Mouse (Mus musculus) hindbrain, embryonic 10.5 days (tissue): ENCODE results near the gene Ctnna2. TPM values are rescaled to one million over a fixed set of nuclear protein-coding genes. Genes with fewer than 3 reads are reported as not detected.

Experiments
- DNase-seq: peaks from one replicate; pipeline ENCODE4 v3.0.0-alpha.2; 2017; ENCODE audit warnings: low spot score
- H3K27ac ChIP-seq: fragments of 300-500 bp; sonication (generic); 2 replicates; pipeline ENCODE4 v1.5.1; 2016; ENCODE audit warnings: mild to moderate bottlenecking, moderate library complexity
- H3K27me3 ChIP-seq: fragments of 300-500 bp; sonication (generic); 2 replicates; pipeline ENCODE4 v1.6.1; 2016; ENCODE audit warnings: mild to moderate bottlenecking; ENCODE audit not compliant: poor library complexity, insufficient read depth, severe bottlenecking
- H3K36me3 ChIP-seq: fragments of 300-500 bp; sonication (generic); 2 replicates; pipeline ENCODE4 v1.6.1; 2016; ENCODE audit warnings: mild to moderate bottlenecking, moderate library complexity
- H3K4me1 ChIP-seq: fragments of 300-500 bp; sonication (generic); replicated peaks from 2 replicates; pipeline ENCODE4 v1.6.1; 2016; ENCODE audit warnings: mild to moderate bottlenecking
- H3K4me3 ChIP-seq: fragments of 300-500 bp; sonication (generic); 2 replicates; pipeline ENCODE4 v1.5.1; 2016; ENCODE audit warnings: mild to moderate bottlenecking, moderate library complexity
- H3K9me3 ChIP-seq: fragments of 300-500 bp; sonication (generic); 2 replicates; pipeline ENCODE4 v1.6.1; 2016; ENCODE audit warnings: mild to moderate bottlenecking, moderate library complexity
- WGBS: fragments of 180-500 bp; shearing (Covaris S2); methylation state at CpG from one replicate; pipeline ENCODE4 v1.1.7; 2016; 5-methylcytosine and 5-hydroxymethylcytosine counted together
- polyA plus RNA-seq: library from polyadenylated mRNA; unstranded; fragments of >200 nt; fragmentation: Nextera tagmentation; extraction: Ambion mirVana; gene quantifications from 2 replicates; pipeline ENCODE4 v1.2.1, GENCODE M21; 2016

The Ctnna2 gene
- polyA plus RNA-seq, 1 experiment from 2014 or later, result 42.5 TPM

DNA sequence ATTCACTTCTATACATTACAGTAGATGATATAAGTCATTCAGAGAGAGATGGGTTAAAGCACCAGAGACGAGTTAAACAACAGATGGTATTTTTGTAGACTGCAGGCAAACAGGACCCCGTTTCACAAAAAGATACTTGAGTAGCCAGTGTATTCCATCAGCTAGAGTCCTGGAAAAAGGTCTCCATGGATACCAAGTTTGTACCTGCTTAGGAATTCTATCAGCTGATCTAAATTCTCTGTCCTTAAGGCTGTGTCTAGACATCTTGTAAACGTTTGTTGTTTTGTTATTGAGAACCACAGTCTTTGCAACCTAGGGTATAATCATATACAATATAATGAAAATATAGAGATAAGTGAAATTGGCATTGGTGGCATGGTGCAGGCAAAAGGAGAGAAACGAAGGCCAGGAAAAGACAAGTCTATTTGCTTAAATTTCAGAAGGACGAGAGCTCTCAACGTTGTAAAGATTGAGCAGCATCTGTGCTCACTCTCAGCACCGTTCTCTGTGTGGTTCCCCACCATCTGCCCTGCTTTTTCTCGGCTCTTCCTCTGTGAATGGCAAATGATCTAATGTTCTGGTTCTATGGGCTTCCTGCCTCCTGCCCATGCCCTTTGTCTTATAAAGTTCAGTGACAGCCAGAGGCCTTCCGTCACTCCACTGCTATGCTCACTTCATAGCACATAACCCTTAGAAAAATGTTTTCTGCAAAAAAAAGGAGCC, 621.6 kb downstream of the Ctnna2 start:
- no peaks in the 10 kb centered on the region for H3K9me3 ChIP-seq
- H3K27me3 ChIP-seq, result no peaks in the 10 kb centered on the region
- no peaks in the 10 kb centered on the region for H3K4me1 ChIP-seq
- no peak overlapping the region for H3K4me3 ChIP-seq
- no peak overlapping the region for H3K27ac ChIP-seq
- no peaks in the 10 kb centered on the region for H3K36me3 ChIP-seq
- 65% methylated on average over 9 of the region's 9 CpGs for WGBS
- DNase-seq, result no peak

DNA sequence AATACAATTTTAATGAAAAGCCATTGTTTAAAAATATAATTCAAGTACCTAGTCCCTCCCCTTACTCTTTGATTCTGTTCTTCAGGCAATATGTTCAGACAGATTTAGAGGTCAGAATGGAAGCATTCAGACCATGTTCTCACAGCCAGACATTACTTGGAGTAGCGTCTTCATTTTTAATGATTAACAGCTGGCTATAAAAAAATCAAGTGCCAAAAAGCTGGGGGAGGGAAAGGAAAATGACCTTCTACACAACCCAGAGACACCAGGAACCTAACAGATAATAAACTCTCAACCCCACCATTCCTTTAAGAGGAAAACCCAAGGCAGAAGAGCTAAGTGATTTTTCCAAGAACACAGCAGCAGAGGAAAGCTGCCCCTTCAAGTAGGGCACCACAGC, 624.7 kb downstream of the Ctnna2 start:
- DNase-seq, result no peak
- H3K36me3 ChIP-seq, result no peaks in the 10 kb centered on the region
- no peak overlapping the region for H3K27ac ChIP-seq
- 50% methylated on average over 1 of the region's 1 CpGs for WGBS
- H3K9me3 ChIP-seq, result no peaks in the 10 kb centered on the region
- no peak overlapping the region for H3K4me3 ChIP-seq
- no peaks in the 10 kb centered on the region for H3K4me1 ChIP-seq
- H3K27me3 ChIP-seq, result no peaks in the 10 kb centered on the region

DNA sequence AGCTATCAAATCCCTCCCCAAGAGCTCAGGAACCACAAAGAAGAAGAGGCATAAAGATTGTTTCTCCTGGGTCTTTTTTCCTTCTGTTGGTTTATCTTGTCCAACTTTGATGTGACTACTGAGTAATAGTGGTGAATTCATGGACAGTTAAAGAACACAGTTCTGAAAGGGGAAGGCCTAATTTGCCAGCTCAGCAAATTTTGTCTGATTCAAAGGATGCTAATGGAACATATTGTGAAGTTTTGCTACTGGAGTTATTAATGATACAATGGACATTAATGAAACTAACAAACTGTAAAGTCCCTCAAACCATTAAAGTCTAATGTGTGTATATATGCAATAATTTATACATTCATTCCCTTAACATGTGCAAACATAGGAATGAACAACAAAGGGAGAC, 635.7 kb downstream of the Ctnna2 start:
- H3K4me1 ChIP-seq, result no peaks in the 10 kb centered on the region
- H3K36me3 ChIP-seq, result no peaks in the 10 kb centered on the region
- H3K4me3 ChIP-seq, result no peak overlapping the region
- DNase-seq, result no peak
- H3K27me3 ChIP-seq, result no peaks in the 10 kb centered on the region
- no peaks in the 10 kb centered on the region for H3K9me3 ChIP-seq
- no peak overlapping the region for H3K27ac ChIP-seq

DNA sequence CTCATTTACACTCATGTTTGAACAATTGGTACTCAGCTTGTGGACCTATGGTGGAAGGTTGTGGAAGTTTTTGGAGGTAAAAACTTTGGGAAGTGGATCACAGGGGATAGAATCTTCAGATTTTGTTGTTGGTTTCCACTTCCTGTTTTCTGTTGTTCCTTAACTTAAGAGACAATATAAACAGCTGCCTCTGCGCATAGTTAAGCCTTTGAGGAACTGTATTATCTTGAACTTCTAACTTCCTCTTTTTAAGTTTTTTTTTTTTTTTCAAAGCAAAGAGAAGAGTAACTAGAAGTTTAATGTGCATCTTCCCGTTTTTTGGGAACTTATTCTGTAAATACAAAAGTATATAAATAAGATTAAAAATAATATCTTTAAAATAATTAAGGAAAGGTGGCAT, 644.0 kb downstream of the Ctnna2 start:
- H3K9me3 ChIP-seq, result no peaks in the 10 kb centered on the region
- no peak overlapping the region for H3K4me3 ChIP-seq
- no peaks in the 10 kb centered on the region for H3K36me3 ChIP-seq
- 83% methylated on average over 2 of the region's 2 CpGs for WGBS
- H3K27me3 ChIP-seq, result no peaks in the 10 kb centered on the region
- H3K27ac ChIP-seq, result no peak overlapping the region
- DNase-seq, result no peak
- H3K4me1 ChIP-seq, result no peaks in the 10 kb centered on the region

DNA sequence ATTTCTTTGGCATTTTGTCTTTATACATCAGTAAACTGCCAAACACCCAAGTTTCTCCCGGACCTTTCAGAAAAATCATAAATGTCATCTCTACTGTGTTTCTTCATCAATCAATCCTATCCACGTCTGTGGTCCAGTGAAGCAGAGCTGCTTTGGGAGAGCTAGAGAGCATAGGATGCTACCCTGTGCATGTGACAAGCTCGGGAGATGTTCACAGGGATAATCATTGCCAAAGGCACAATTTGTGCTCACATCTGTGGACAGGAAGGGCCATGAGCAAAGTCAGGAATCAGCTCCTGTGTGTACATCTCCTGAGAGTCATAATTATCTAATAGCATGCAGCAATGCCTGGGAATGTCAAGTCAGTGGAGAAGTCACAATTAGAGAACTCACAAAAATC, 654.8 kb downstream of the Ctnna2 start:
- Histone ChIP-seq H3K27me3 (no peaks in the 10 kb centered on the region), H3K36me3 (no peaks in the 10 kb centered on the region), H3K27ac (no peak overlapping the region), H3K4me1 (no peaks in the 10 kb centered on the region), H3K9me3 (no peaks in the 10 kb centered on the region), H3K4me3 (no peak overlapping the region)
- DNase-seq, result no peak
- WGBS, result 81% methylated on average over 3 of the region's 3 CpGs

DNA sequence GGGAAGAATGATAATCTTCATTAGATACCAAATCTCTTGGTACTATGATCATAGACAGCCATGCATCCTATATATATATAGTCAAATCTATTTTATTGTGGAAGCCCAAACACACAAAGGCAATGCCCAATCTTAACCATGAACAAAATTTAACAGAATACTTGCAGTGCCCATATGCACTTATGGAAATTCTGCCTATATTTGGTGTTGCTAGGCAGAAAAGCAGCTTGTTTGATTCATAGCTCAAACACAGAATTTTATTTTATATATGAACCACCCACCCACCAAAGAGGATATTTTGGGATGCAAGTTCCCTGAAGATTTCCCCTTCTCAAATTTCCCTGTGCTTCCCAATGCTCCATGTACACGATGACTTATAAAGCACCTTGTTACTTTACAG, 655.2 kb downstream of the Ctnna2 start:
- DNase-seq, result no peak
- Histone ChIP-seq H3K4me1 (no peaks in the 10 kb centered on the region), H3K4me3 (no peak overlapping the region), H3K27me3 (no peaks in the 10 kb centered on the region), H3K36me3 (no peaks in the 10 kb centered on the region), H3K9me3 (no peaks in the 10 kb centered on the region), H3K27ac (no peak overlapping the region)
- 94% methylated on average over 1 of the region's 1 CpGs for WGBS

DNA sequence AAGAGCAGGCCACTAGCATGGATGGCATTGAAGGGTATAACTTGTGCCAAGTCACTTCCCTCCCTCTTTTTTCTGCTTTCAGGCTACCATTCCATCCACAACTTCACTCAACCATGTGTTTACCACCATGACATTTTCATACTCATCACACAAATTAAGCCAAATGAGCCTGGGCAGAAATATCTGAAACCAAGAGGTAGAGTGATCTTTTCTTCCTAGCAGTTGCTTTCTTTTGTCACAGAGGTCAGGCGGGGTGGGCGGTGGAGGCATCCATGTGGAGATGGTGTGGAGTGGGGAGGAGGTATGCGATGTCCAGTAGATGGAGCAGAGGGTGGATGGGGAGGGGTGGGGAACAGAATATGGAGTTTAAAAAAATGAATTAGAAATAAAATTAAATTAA, 672.7 kb downstream of the Ctnna2 start:
- Histone ChIP-seq H3K9me3 (no peaks in the 10 kb centered on the region), H3K27ac (no peak overlapping the region), H3K27me3 (no peaks in the 10 kb centered on the region), H3K4me3 (no peak overlapping the region), H3K4me1 (0 out of 2 replicates have a peak, but pooled peaks cover 5% of the 10 kb centered on the region), H3K36me3 (no peaks in the 10 kb centered on the region)
- DNase-seq, result no peak
- WGBS, result 90% methylated on average over 3 of the region's 3 CpGs

DNA sequence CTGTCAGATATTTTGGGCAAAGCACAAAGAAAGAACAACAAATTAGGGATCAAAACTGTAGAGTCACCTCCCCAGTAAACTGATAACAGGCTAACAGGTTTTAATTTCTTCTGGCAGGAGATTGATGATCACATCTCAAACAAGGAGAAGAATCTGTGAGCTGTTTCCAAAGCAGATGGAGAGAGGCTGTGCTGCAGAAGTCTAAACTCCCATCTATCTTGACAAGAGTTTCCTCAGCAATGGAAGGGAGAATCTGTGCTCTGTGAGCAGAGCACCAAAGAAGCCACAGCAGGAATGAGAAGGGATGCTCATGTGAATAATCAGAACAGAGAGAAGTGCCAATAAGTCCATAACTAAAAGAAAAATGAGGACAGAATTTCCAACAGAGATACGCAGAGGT, 678.2 kb downstream of the Ctnna2 start:
- Histone ChIP-seq H3K4me1 (0 out of 2 replicates have a peak, but pooled peaks cover 5% of the 10 kb centered on the region), H3K27ac (no peak overlapping the region), H3K36me3 (no peaks in the 10 kb centered on the region), H3K9me3 (no peaks in the 10 kb centered on the region), H3K27me3 (no peaks in the 10 kb centered on the region), H3K4me3 (no peak overlapping the region)
- DNase-seq, result no peak
- WGBS, result 89% methylated on average over 1 of the region's 1 CpGs

DNA sequence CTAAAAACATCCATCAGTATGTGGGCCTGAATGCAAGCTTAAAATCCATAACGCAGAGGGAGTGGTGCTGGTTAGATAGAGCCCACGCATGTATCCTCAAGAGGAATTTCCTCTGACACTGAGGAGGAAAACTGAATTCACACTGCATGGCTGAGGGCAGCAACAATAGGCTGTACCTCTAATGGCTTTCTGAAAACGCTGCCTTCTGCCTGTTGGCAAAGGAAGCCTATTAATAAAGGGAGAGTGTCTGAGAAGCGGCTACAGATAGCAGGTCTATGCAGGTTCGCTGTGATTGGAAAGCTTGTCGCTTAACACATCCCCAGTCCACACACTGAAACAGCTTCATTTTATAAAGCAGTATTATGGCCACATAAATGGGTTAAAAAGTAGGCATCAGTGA, 688.1 kb downstream of the Ctnna2 start:
- DNase-seq, result no peak
- H3K27ac ChIP-seq, result no peak overlapping the region
- no peaks in the 10 kb centered on the region for H3K27me3 ChIP-seq
- no peak overlapping the region for H3K4me3 ChIP-seq
- H3K4me1 ChIP-seq, result peaks cover 12% of the 10 kb centered on the region; the same call in 1 of the 2 replicates
- H3K9me3 ChIP-seq, result no peaks in the 10 kb centered on the region
- H3K36me3 ChIP-seq, result no peaks in the 10 kb centered on the region
- WGBS, result 79% methylated on average over 6 of the region's 6 CpGs

DNA sequence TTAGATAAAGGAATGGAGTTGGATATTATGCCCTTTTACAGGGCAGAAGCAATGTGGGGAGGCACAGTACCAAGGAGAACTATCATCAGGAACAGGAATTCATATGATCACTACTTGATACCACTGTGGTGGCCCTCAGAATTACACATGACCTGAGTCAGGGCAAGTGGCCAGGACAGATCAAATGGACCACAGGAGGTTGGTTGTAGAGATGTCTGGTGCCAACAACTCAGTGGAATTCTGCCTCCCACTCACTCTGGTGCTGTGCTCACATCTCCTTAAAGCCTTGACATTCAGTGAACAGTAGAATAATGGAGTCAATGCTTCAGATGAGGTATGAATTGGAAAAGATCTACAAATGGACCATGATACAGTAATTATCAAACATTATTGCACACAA, 691.1 kb downstream of the Ctnna2 start:
- no peak for DNase-seq
- Histone ChIP-seq H3K27me3 (no peaks in the 10 kb centered on the region), H3K4me1 (0 out of 2 replicates have a peak, but pooled peaks cover 6% of the 10 kb centered on the region), H3K4me3 (no peak overlapping the region), H3K36me3 (no peaks in the 10 kb centered on the region), H3K9me3 (no peaks in the 10 kb centered on the region), H3K27ac (no peak overlapping the region)

DNA sequence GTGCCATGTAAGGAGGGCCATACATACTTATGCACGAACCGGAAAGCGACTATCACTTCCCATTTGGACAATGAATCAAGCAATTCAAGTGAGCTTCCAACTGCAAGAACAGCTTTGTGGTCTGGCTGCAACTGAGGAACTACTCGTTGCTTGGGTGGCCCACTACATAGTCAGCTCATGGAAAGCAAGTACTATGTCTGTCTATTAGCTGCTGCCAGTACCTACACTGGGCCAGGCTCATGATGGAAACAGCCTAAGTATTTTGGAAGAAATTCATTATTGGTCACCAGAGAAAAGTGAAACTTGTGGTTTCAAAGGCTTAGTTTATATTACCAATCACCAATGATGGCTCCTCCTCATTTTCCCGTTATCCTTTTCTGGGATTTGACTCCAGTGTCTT, 693.2 kb downstream of the Ctnna2 start:
- H3K36me3 ChIP-seq, result no peaks in the 10 kb centered on the region
- H3K27me3 ChIP-seq, result no peaks in the 10 kb centered on the region
- 0 out of 2 replicates have a peak, but pooled peaks cover 2% of the 10 kb centered on the region for H3K4me1 ChIP-seq
- WGBS, result 90% methylated on average over 5 of the region's 5 CpGs
- H3K9me3 ChIP-seq, result no peaks in the 10 kb centered on the region
- no peak overlapping the region for H3K4me3 ChIP-seq
- no peak overlapping the region for H3K27ac ChIP-seq
- no peak for DNase-seq

DNA sequence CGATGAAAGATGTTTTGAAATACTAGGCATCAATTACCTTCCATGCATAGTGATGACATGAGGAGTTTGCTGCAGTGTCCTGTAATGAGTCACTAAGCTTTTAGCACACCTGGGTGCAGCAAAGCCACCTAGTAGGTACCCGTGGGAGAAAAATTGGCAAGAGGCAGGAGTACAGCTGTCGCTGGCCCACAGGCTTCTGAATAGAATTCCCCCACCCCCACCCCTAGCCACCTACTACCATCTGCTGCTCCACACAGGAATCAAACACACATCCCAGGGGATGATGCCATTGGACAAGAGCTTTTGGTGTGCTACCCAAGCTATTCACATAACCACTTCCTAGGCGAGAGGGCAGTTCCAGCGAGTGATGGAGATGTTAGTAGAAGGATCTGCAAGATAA, 700.7 kb downstream of the Ctnna2 start:
- no peak for DNase-seq
- 85% methylated on average over 5 of the region's 5 CpGs for WGBS
- H3K9me3 ChIP-seq, result no peaks in the 10 kb centered on the region
- no peaks in the 10 kb centered on the region for H3K36me3 ChIP-seq
- H3K27me3 ChIP-seq, result no peaks in the 10 kb centered on the region
- no peak overlapping the region for H3K27ac ChIP-seq
- H3K4me1 ChIP-seq, result no peaks in the 10 kb centered on the region
- no peak overlapping the region for H3K4me3 ChIP-seq

DNA sequence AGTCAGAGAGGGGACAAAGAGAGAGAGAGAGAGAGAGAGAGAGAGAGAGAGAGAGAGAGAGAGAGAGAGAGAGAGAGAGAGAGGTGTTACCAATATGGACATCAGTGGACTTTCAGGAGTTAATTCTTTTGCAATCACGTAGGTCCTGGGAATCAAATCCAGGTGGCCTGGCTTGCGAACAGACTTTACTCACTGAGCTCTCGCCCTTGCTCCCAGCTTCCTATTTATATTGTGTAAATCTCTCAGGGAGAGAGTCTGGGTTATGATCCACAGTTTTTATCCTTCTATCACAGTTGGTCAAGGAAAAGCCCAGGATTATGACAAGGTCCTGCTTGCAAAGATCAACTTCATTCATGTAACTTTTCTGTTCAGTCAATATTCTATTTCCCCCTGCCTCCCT, 714.3 kb downstream of the Ctnna2 start:
- Histone ChIP-seq H3K27ac (no peak overlapping the region), H3K4me3 (no peak overlapping the region), H3K27me3 (no peaks in the 10 kb centered on the region), H3K4me1 (no peaks in the 10 kb centered on the region), H3K9me3 (no peaks in the 10 kb centered on the region), H3K36me3 (no peaks in the 10 kb centered on the region)
- DNase-seq, result no peak
- WGBS, result 57% methylated on average over 3 of the region's 3 CpGs
